Mouse (Mus musculus) midbrain, embryonic 15.5 days (tissue): ENCODE results near the gene Galnt10. TPM values are rescaled to one million over a fixed set of nuclear protein-coding genes. Genes with fewer than 3 reads are reported as not detected.

Experiments used
- ATAC-seq: fragments of 200-750 bp; cut with Nextera tagmentation; replicated peaks from 2 replicates; pipeline ENCODE4 v1.8.0; 2017; ENCODE audit warnings: moderate TSS enrichment
- H3K27ac ChIP-seq: fragments of 300-500 bp; sonication (generic); 2 replicates; pipeline ENCODE4 v1.5.1; 2015; ENCODE audit warnings: mild to moderate bottlenecking, inconsistent platforms
- H3K27me3 ChIP-seq: fragments of 300-500 bp; sonication (generic); replicated peaks from 2 replicates; pipeline ENCODE4 v1.6.1; 2015; ENCODE audit warnings: inconsistent platforms
- H3K36me3 ChIP-seq: fragments of 300-500 bp; sonication (generic); replicated peaks from 2 replicates; pipeline ENCODE4 v1.6.1; 2015; ENCODE audit warnings: inconsistent platforms
- H3K4me1 ChIP-seq: fragments of 300-500 bp; sonication (generic); 2 replicates; pipeline ENCODE4 v1.6.1; 2015; ENCODE audit warnings: inconsistent platforms
- H3K4me2 ChIP-seq: fragments of 300-500 bp; sonication (generic); 2 replicates; pipeline ENCODE4 v1.6.1; 2015; ENCODE audit warnings: inconsistent platforms, mild to moderate bottlenecking, moderate library complexity
- H3K4me3 ChIP-seq: fragments of 300-500 bp; sonication (generic); 2 replicates; pipeline ENCODE4 v1.5.1; 2015; ENCODE audit warnings: mild to moderate bottlenecking, inconsistent platforms
- H3K9ac ChIP-seq: fragments of 300-500 bp; sonication (generic); 2 replicates; pipeline ENCODE4 v1.6.1; 2015; ENCODE audit warnings: mild to moderate bottlenecking, inconsistent platforms
- H3K9me3 ChIP-seq: fragments of 300-500 bp; sonication (generic); 2 replicates; pipeline ENCODE4 v1.6.1; 2016; ENCODE audit warnings: inconsistent platforms
- WGBS: fragments of 180-500 bp; shearing (Covaris S2); methylation state at CpG from one replicate; pipeline ENCODE4 v1.1.7; 2015; ENCODE audit warnings: mixed read lengths; 5-methylcytosine and 5-hydroxymethylcytosine counted together
- polyA plus RNA-seq: library from polyadenylated mRNA; unstranded; fragments of >200 nt; fragmentation: Nextera tagmentation; extraction: Ambion mirVana; gene quantifications from 2 replicates; pipeline ENCODE4 v1.2.1, GENCODE M21; 2015

Gene Galnt10
- polyA plus RNA-seq, 1 experiment from 2014 or later, result 16.4 TPM

DNA sequence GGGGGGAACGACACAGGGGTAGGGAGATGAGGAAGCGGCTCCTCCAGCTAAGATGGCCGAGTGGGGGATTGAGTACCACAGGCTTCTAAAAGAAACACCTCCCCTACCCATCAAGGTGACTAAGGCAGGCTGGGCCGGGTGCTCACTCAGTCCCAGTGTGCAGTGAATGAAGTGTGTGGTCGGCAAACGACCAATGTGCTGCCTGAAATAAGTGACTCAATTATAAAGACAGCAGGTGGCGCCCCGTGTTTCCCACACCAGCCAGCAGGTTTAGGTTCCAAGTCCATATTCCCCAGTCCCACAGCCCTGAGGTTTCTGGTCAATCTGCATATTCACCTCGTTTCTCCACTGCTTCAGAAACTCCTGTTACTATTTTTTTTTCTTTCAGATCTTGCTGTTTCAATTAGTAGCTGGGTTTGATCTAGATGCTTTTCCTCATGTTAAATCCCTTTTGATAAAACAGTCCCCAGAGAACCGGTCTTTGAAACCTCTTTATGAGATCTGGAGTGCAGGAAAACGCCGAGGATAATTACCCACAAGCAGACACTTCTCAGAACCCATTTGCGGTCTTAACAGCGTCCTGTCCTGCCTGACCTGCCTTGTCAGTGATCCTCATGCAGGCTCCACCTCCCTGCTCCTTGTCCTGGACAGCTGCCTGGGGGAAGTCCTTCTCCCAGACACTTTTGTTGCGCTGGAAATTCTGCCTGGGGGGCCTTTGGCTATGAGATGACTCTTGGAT is 27.5 kb upstream of the Galnt10 start:
- Histone ChIP-seq H3K4me1 (peaks cover 9% of the 10 kb centered on the region), H3K4me2 (no peak overlapping the region), H3K27ac (no peak overlapping the region), H3K9me3 (no peaks in the 10 kb centered on the region), H3K9ac (no peak overlapping the region), H3K4me3 (no peak overlapping the region), H3K27me3 (no peaks in the 10 kb centered on the region), H3K36me3 (no peaks in the 10 kb centered on the region)
- ATAC-seq, result peak; percentile 21; the same call in 1 of the 2 replicates
- WGBS, result 30% methylated on average over 15 of the region's 15 CpGs

DNA sequence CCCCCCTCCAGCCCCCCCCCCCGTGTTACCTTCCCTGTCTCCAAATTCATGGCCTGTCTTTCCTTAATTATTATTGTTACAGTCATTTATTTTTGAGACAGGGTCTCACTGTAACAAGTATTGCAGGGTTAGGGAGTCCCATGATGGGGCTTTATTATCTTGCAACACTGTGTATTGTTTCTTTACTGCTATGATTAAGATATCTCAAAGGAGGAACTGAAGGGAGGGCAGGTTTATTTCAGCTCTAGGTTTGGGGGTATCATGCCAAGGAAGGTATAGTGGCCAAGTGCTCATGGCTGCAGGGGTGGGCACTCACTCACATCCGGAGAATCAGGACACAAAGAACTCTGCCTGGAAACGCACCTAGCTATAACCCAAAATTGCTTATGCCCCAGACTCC is 23.8 kb upstream of the Galnt10 start:
- no peak for ATAC-seq
- no peak overlapping the region for H3K4me2 ChIP-seq
- no peaks in the 10 kb centered on the region for H3K9me3 ChIP-seq
- WGBS, result 82% methylated on average over 3 of the region's 3 CpGs
- H3K36me3 ChIP-seq, result no peaks in the 10 kb centered on the region
- no peak overlapping the region for H3K27ac ChIP-seq
- H3K4me1 ChIP-seq, result peaks cover 11% of the 10 kb centered on the region
- H3K4me3 ChIP-seq, result no peak overlapping the region
- H3K27me3 ChIP-seq, result no peaks in the 10 kb centered on the region
- H3K9ac ChIP-seq, result no peak overlapping the region

DNA sequence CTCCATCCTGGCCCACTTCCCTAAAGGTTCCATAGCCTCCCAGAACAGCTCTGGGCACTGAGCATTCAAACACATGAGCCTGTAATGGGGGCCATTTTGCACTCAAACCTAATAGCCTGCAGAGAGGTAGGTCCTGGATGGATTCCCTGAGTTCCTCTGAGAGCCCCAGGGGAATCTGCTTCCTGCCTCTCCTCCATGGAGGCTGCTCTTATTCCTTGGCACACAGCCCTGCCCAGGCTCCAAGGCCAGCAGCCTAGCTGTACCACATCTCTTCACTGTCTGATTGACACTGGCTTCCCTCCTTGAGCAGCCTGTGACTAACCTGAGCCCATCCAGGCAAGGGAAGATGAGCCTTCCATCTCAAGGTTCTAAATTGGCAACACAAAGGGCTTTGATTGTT is 23.4 kb upstream of the Galnt10 start:
- H3K9ac ChIP-seq, result no peak overlapping the region
- H3K27me3 ChIP-seq, result no peaks in the 10 kb centered on the region
- H3K4me2 ChIP-seq, result no peak overlapping the region
- no peak overlapping the region for H3K27ac ChIP-seq
- ATAC-seq, result no peak
- H3K9me3 ChIP-seq, result no peaks in the 10 kb centered on the region
- peaks cover 11% of the 10 kb centered on the region for H3K4me1 ChIP-seq
- H3K4me3 ChIP-seq, result no peak overlapping the region
- H3K36me3 ChIP-seq, result no peaks in the 10 kb centered on the region

DNA sequence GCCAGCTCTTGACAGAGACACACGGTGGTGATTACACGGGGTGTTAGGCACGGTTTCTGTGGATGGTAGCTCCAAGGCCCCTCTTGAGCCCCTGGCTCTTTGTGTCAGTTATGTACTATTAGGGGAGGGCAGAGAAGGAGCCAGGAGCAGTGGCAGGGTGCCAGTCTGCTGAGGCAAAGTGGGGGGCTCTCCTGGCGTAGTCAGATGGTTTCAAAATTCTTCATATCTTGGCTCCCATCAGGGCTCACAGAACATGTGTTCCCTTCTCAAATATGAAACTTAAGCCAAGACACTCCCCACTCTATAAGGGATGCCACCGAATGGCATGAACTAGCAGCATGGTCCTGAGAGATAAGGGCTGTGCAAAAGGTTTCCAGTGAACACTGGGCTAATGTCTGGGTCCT is 20.8 kb upstream of the Galnt10 start:
- Histone ChIP-seq H3K4me3 (no peak overlapping the region), H3K27ac (no peak overlapping the region)

DNA sequence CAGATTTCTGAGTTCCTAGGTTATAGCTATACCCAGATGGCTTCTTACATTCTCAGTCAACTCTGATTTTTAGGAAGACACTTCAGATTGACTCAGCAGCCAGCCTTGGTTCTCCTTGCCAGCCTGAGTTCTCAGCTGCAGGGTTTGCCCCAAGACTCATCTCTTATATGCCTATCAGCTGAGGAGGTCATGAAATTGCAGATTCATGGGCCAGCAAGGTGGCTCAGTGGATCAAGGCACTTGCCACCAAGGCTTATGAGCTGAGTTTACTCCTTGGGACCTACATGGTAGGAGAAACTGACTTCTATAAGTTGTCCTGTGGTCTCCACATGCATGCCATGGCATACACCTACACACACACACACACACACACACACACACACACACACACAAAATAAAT is 19.8 kb upstream of the Galnt10 start:
- peaks cover 2% of the 10 kb centered on the region; the same call in 1 of the 2 replicates for H3K4me1 ChIP-seq
- H3K4me3 ChIP-seq, result no peak overlapping the region
- H3K4me2 ChIP-seq, result no peak overlapping the region
- H3K27ac ChIP-seq, result no peak overlapping the region
- ATAC-seq, result no peak
- no peaks in the 10 kb centered on the region for H3K9me3 ChIP-seq
- H3K27me3 ChIP-seq, result no peaks in the 10 kb centered on the region
- no peak overlapping the region for H3K9ac ChIP-seq
- no peaks in the 10 kb centered on the region for H3K36me3 ChIP-seq

More for the DNA sequence above, 20.8 kb upstream of the Galnt10 start:
- Histone ChIP-seq H3K27me3 (no peaks in the 10 kb centered on the region), H3K9me3 (no peaks in the 10 kb centered on the region), H3K4me2 (no peak overlapping the region), H3K4me1 (peaks cover 2% of the 10 kb centered on the region; the same call in 1 of the 2 replicates), H3K36me3 (no peaks in the 10 kb centered on the region), H3K9ac (no peak overlapping the region)
- ATAC-seq, result peak; percentile 38; the same call in 1 of the 2 replicates
- WGBS, result 50% methylated on average over 5 of the region's 5 CpGs

DNA sequence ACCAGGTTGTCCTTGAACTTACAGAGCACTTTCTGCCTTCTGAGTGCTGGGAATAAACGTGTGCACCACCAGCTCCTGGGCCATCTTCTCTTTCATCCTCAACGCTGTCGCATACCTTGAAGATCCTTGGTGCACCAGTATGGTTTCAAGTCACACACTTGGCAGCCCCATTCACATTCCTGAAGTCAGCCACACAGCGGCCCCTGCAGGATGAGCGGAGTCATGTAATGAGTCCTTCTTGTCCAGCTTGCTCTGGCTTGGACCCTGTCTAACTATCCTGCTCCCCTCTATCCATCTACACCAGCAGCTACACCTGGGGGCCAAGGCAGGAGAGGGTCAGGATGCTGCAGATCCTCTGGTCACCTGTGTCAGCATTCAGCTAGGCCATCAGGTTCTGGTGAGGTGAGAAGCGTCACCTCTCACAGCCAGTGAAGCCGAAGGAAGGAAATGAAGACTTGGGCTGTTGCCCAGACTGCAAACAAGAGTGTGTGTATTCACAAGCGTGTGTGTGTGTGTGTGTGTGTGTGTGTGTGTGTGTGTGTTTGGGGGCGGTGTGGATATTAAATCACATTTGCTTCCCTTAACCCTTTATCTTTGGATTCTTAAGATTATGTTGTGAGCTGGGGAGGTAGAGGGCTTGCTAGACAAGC is 18.0 kb upstream of the Galnt10 start:
- 58% methylated on average over 9 of the region's 9 CpGs for WGBS
- Histone ChIP-seq H3K27ac (no peak overlapping the region), H3K4me2 (no peak overlapping the region), H3K9me3 (no peaks in the 10 kb centered on the region), H3K36me3 (no peaks in the 10 kb centered on the region), H3K27me3 (no peaks in the 10 kb centered on the region), H3K4me3 (no peak overlapping the region), H3K4me1 (peaks cover 2% of the 10 kb centered on the region; the same call in 1 of the 2 replicates), H3K9ac (no peak overlapping the region)
- ATAC-seq, result no peak

DNA sequence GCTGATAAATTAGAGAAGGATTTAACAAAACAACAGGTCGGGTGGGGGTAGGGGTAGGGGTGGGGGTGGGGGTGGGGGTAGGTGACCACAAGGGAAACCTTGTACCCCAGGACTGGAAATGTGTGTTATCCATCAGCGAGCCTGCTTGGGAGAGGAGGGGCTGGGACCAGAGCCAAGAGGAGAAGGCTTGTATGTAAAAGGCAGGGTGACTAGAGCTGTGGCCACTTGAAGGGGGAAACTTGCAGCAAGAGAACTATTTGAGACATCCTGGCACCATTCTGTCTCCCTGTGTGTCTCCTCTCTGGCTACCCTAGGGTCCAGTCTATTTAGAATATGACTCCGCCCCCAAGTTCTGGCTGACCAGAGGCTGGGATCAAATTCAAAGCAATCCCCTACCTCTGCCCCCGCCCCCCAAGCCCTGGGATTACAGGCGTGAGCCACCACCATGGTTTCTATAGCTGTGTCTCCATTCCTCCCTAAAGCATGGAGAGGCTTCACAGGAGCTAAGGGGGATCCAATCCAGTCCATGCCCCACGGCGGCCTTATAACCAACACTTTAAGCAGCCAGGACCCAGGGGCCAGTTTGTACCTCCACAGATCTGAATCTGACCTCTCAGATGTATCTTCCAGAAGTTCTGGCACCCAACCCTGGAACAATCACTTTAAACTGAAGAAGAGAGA is 13.3 kb upstream of the Galnt10 start:
- Histone ChIP-seq H3K36me3 (no peaks in the 10 kb centered on the region), H3K4me1 (peaks cover 10% of the 10 kb centered on the region; the same call in 1 of the 2 replicates), H3K4me3 (no peak overlapping the region), H3K4me2 (no peak overlapping the region), H3K9ac (no peak overlapping the region), H3K9me3 (no peaks in the 10 kb centered on the region), H3K27ac (no peak overlapping the region), H3K27me3 (peaks cover 6% of the 10 kb centered on the region; the same call in 1 of the 2 replicates)
- 71% methylated on average over 7 of the region's 7 CpGs for WGBS
- no peak for ATAC-seq

DNA sequence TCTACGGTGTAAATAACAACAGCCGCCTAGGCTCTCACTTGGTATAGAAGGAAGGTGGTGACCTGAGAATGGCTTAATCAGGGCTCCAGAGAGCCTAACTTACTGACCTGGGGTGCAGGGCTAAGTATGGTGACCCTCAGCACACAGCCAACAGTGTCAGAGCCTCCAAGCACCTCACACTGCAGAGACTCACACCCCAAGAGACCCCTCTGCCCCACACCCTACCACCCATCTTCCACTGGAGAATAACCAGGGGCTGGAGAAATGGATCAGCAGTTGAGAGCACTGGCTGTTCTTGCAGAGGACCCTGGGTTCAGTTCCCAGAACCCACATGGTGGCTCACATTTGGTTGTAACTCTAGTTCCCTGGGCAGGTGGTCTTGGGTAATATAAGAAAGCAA is 12.2 kb upstream of the Galnt10 start:
- WGBS, result 95% methylated on average over 2 of the region's 2 CpGs
- peaks cover 10% of the 10 kb centered on the region; the same call in 1 of the 2 replicates for H3K4me1 ChIP-seq
- peaks cover 6% of the 10 kb centered on the region; the same call in 1 of the 2 replicates for H3K27me3 ChIP-seq
- H3K9ac ChIP-seq, result no peak overlapping the region
- no peak for ATAC-seq
- no peak overlapping the region for H3K27ac ChIP-seq
- H3K4me3 ChIP-seq, result no peak overlapping the region
- H3K4me2 ChIP-seq, result no peak overlapping the region
- H3K9me3 ChIP-seq, result no peaks in the 10 kb centered on the region
- H3K36me3 ChIP-seq, result no peaks in the 10 kb centered on the region

DNA sequence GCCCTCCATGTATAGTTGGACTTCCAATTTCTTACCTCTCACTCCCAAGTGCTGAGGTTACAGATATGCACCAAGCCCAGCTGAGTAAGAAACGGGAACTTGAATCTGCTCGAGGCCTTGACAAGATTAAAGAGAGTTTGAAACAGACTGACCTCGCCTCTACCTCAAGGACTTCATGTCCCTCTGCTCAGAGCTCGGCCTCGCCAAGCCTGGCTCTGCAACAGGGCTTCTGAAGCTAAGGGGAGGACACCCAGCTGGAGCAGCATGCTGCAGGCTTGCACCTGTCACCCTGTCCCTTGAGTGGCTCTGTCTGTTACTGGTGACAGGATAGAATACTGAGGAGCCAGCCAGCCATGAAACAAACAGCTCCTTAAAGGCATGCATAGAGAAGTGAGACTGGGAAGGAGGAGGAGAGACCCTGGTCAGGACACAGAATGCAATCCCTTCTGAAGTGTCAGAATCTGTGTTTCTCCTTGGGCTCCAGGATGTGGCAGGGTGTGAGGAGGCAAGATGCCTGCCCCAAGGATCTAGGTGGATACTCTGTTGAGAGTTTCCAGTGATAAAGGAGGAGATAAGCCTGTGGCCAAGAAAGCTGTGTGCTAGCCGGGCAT is 11.2 kb upstream of the Galnt10 start:
- Histone ChIP-seq H3K27me3 (peaks cover 6% of the 10 kb centered on the region; the same call in 1 of the 2 replicates), H3K4me3 (no peak overlapping the region), H3K4me2 (no peak overlapping the region), H3K27ac (no peak overlapping the region), H3K9ac (no peak overlapping the region), H3K9me3 (no peaks in the 10 kb centered on the region), H3K4me1 (peaks cover 10% of the 10 kb centered on the region; the same call in 1 of the 2 replicates), H3K36me3 (no peaks in the 10 kb centered on the region)
- no peak for ATAC-seq
- WGBS, result 60% methylated on average over 6 of the region's 6 CpGs

DNA sequence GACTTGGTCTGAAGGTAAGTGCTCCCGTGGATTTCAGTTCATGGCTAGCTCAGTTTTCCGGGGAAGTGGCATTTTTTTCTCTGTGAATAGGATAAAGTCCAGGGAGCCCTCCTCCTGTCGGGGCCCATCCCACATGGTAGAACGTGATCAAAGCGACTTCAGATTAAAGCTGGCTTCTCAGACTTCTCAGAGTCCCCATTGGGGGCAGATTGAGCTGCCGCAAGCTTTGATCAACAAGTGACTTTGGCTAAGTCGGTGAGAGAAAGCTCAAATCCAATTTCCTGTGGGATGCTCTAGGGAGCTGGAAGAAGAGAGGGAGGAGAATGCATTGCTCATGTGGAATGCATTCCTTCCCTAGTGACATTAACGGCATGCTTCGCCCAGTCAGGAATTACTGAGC is 10.1 kb upstream of the Galnt10 start:
- H3K4me1 ChIP-seq, result peaks cover 10% of the 10 kb centered on the region; the same call in 1 of the 2 replicates
- WGBS, result 9% methylated on average over 9 of the region's 9 CpGs
- no peak for ATAC-seq

DNA sequence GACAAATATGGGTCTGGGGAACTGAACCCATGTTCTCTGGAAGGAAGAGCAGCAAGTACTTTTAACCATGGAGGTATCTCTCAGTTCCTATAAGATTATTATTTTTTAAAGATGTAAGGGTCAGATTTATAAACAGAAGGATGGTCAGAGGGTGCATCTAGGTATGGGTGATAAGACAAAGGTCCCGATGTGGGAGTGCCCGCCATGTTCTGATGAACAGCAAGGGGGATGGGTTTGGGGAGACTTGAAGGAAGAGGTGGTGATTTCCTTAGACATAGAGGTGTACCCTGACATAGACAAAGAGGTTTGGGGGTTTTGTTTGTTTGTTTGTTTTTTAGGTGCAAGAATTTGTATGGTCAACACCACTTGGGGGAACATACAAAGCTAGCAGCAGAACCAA is 1.6 kb upstream of the Galnt10 start:
- H3K9ac ChIP-seq, result no peak overlapping the region
- no peak for ATAC-seq
- H3K27ac ChIP-seq, result no peak overlapping the region
- WGBS, result 57% methylated on average over 2 of the region's 2 CpGs
- H3K27me3 ChIP-seq, result no peaks in the 10 kb centered on the region
- no peaks in the 10 kb centered on the region for H3K9me3 ChIP-seq
- H3K36me3 ChIP-seq, result no peaks in the 10 kb centered on the region
- H3K4me1 ChIP-seq, result peaks cover 34% of the 10 kb centered on the region
- H3K4me3 ChIP-seq, result peak overlapping the region; percentile 78
- H3K4me2 ChIP-seq, result peak overlapping the region; percentile 94

More for the DNA sequence above, 10.1 kb upstream of the Galnt10 start:
- Histone ChIP-seq H3K4me2 (peak overlapping the region; percentile 2; the same call in 1 of the 2 replicates), H3K9ac (no peak overlapping the region), H3K4me3 (no peak overlapping the region), H3K36me3 (no peaks in the 10 kb centered on the region), H3K27ac (no peak overlapping the region), H3K9me3 (no peaks in the 10 kb centered on the region), H3K27me3 (peaks cover 6% of the 10 kb centered on the region; the same call in 1 of the 2 replicates)
